Mouse (Mus musculus): ENCODE measurements at regions not wholly inside any gene's neighbourhood (a gene's known extent, or its start where the extent isn't known, plus 50 kb on each side); places are given as distances from the start of the nearest gene placed in this dataset.
"Not testable (repeated sequence)": the region's sequence is repeated elsewhere in the genome, so short reads cannot be mapped to it uniquely, and the experiment has no call there.

GRCm38 (mm10) chr12:20843661-20844320, 146.5 kb upstream of the Asap2 start:
- not testable (repeated sequence) for TF ChIP-seq CTCF (IDR thresholded peaks at IDR 0.05; ENCODE audit: control insufficient read depth, insufficient read depth, low read length); POLR2A (IDR thresholded peaks at IDR 0.05; ENCODE audit: borderline replicate concordance, control insufficient read depth, low read depth, low read length)

All from bone marrow, adult 2 months (tissue).